Mouse (Mus musculus) E14TG2a.4 (cell line): ENCODE data around the gene Rpl29.

Experiments used
- CTCF ChIP-seq: conservative IDR thresholded peaks from 2 replicates; pipeline ENCODE4 v1.5.1; 2014; ENCODE audit warnings: low read length
- NANOG ChIP-seq: IDR thresholded peaks from 2 replicates; pipeline ENCODE4 v1.6.1; 2014; ENCODE audit warnings: borderline replicate concordance, low read length, mixed read lengths

DNA sequence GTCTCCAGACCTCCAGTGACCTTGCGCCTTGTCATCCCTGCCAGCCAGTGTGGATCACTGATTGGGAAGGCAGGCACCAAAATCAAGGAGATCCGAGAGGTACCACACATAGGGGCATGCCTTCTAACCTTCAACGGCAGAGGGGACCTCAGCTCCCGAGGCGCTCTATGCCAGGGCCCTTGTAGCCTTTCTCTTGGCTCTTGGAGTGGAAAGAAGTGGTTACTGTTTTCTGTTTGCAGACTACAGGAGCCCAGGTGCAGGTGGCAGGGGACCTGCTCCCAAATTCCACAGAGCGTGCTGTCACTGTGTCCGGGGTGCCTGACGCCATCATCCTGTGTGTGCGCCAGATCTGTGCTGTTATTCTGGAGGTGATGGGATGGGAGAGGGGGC lies 31.8 kb downstream of the Rpl29 start:
- no peak for TF ChIP-seq CTCF
- no peak for TF ChIP-seq NANOG
